ENCODE assay signal across 8 mouse cellular contexts in genomic region chr7:4136404-4136770, GRCm38 (mm10). TPM values are rescaled to one million over a fixed set of nuclear protein-coding genes. Genes with fewer than 3 reads are reported as not detected.
DNase-seq lines count a peak whose midpoint lies in the region; ATAC-seq and TF ChIP-seq lines count a peak whose summit lies in the region.

No protein-coding gene starts in this region.

- CTCF ChIA-PET in Patski (lab: Charles Lee): interaction anchor here (0.7 to 3.3 kb wide), 5 partner anchors 10 to 333 kb away, joined by 3 to 11 read pairs (median 4); no protein-coding TSS in a partner anchor

- peak overlapping the region; percentile 95 for H3K4me2 ChIP-seq in heart, embryonic 16.5 days (ENCODE audit: low read depth, low read length)
- peak overlapping the region; percentile 78 for H3K4me2 ChIP-seq in hindbrain, embryonic 11.5 days (replicated peaks; ENCODE audit: low read depth, low read length)
- peak overlapping the region; percentile 70 for H3K4me2 ChIP-seq in midbrain, embryonic 11.5 days

- POLR2A ChIA-PET in Patski (lab: Charles Lee): interaction anchor here (0.7 to 0.9 kb wide), 2 partner anchors 11 to 14 kb away, joined by 3 read pairs; partner anchors contain the start of gene Leng9

- peaks cover 13% of the 10 kb centered on the region for H3K4me1 ChIP-seq in heart, embryonic 16.5 days (ENCODE audit: control insufficient read depth, insufficient read depth, low read length)
- H3K4me1 ChIP-seq in hindbrain, embryonic 11.5 days (replicated peaks; ENCODE audit: control insufficient read depth, insufficient read depth, low read length): peaks cover 3% of the 10 kb centered on the region; the same call in 1 of the 2 replicates
- peaks cover 7% of the 10 kb centered on the region for H3K4me1 ChIP-seq in midbrain, embryonic 11.5 days (ENCODE audit: control insufficient read depth, insufficient read depth, low read length)

- H3K27ac ChIP-seq in heart, embryonic 16.5 days (ENCODE audit: low read length): peak overlapping the region; percentile 71
- H3K27ac ChIP-seq in hindbrain, embryonic 11.5 days (ENCODE audit: low read depth, low read length): peak overlapping the region; percentile 93
- H3K27ac ChIP-seq in midbrain, embryonic 11.5 days (ENCODE audit: low read depth, low read length): peak overlapping the region; percentile 52; the same call in 1 of the 2 replicates

- WGBS in heart, embryonic 16.5 days: under 1% methylated on average over 16 of the region's 16 CpGs
- WGBS in hindbrain, embryonic 11.5 days: 0% methylated on average over 16 of the region's 16 CpGs
- whole genome bisulfite sequencing in midbrain, embryonic 11.5 days: under 1% methylated on average over 16 of the region's 16 CpGs

- no peak for DNase-seq in heart, adult 8-10 months (ENCODE audit: low spot score)
- no peak for DNase-seq in Patski (ENCODE audit: low read depth, low spot score)
- DNase-seq in hindbrain, embryonic 11.5 days (ENCODE audit: low spot score): no peak
- no peak for DNase-seq in midbrain, embryonic 11.5 days (ENCODE audit: low spot score, missing footprints)
- DNase-seq in right cerebral cortex, postnatal 36 days (ENCODE audit: low spot score in 2 of 2): no peak
- DNase-seq in spleen, adult 12 weeks (ENCODE audit: low spot score): no peak
- no peak for DNase-seq in adrenal gland, adult 8-10 months

- peak overlapping the region; percentile 100 for H3K4me3 ChIP-seq in heart, embryonic 16.5 days (ENCODE audit: low read length)
- H3K4me3 ChIP-seq in hindbrain, embryonic 11.5 days (ENCODE audit: low read depth, low read length): peak overlapping the region; percentile 50
- H3K4me3 ChIP-seq in midbrain, embryonic 11.5 days (ENCODE audit: low read depth, low read length): peak overlapping the region; percentile 78

- no peak for TF ChIP-seq CTCF in Patski (IDR thresholded peaks at IDR 0.05)

- peaks cover 30% of the 10 kb centered on the region for H3K36me3 ChIP-seq in heart, embryonic 16.5 days (ENCODE audit: control insufficient read depth, insufficient read depth)
- H3K36me3 ChIP-seq in hindbrain, embryonic 11.5 days (ENCODE audit: control insufficient read depth, insufficient read depth, low read length): peaks cover 15% of the 10 kb centered on the region
- peaks cover 24% of the 10 kb centered on the region for H3K36me3 ChIP-seq in midbrain, embryonic 11.5 days (ENCODE audit: control insufficient read depth, insufficient read depth, low read length)

- no peaks in the 10 kb centered on the region for H3K27me3 ChIP-seq in heart, embryonic 16.5 days (ENCODE audit: control insufficient read depth, insufficient read depth, low read length)
- H3K27me3 ChIP-seq in Patski: no peaks in the 10 kb centered on the region
- H3K27me3 ChIP-seq in hindbrain, embryonic 11.5 days (ENCODE audit: control insufficient read depth, insufficient read depth, low read length): no peaks in the 10 kb centered on the region
- H3K27me3 ChIP-seq in midbrain, embryonic 11.5 days (ENCODE audit: control insufficient read depth, insufficient read depth, low read length): no peaks in the 10 kb centered on the region

- no peaks in the 10 kb centered on the region for H3K9me3 ChIP-seq in heart, embryonic 16.5 days (replicated peaks; ENCODE audit: control insufficient read depth, low read length)
- no peaks in the 10 kb centered on the region for H3K9me3 ChIP-seq in hindbrain, embryonic 11.5 days (ENCODE audit: control insufficient read depth, low read length)
- H3K9me3 ChIP-seq in midbrain, embryonic 11.5 days (ENCODE audit: control insufficient read depth, low read length): no peaks in the 10 kb centered on the region

- no peak; the same call in 1 of the 2 replicates for ATAC-seq in heart, embryonic 16.5 days (replicated peaks; ENCODE audit: extremely low read depth, insufficient read depth, low FRiP score)
- ATAC-seq in Patski: peak; percentile 10
- peak; percentile 23 for ATAC-seq in hindbrain, embryonic 11.5 days (ENCODE audit: low FRiP score)
- peak; percentile 47 for ATAC-seq in midbrain, embryonic 11.5 days (ENCODE audit: low FRiP score)

- in situ Hi-C loops in Patski (cut with MboI; ENCODE audit: low pct_unique_long_range_greater_than_20kb): loop anchor here (10.0 kb wide), 1 partner anchor 442 kb away; the partner anchor contains the start of genes Mboat7 and Tsen34

- peak overlapping the region; percentile 87 for H3K9ac ChIP-seq in heart, embryonic 16.5 days (ENCODE audit: low read length)
- H3K9ac ChIP-seq in hindbrain, embryonic 11.5 days (ENCODE audit: low read depth, low read length): peak overlapping the region; percentile 64
- peak overlapping the region; percentile 85 for H3K9ac ChIP-seq in midbrain, embryonic 11.5 days (ENCODE audit: low read length)

RNA-seq across cellular contexts. Expression of gene Leng8, which starts 0.5 kb away (rescaled TPM):
- polyA plus RNA-seq in heart, embryonic 16.5 days (2015; fragmentation: Nextera tagmentation; extraction: Ambion mirVana): 47.8 and 50.5 TPM in 2 replicates
- total RNA-seq in heart, adult 8-10 months (2022): 10 to 100 TPM; 27.1 to 49.5 (median 38.6) TPM
- polyA plus RNA-seq in Patski (2021): 92.8 TPM
- polyA plus RNA-seq in hindbrain, embryonic 11.5 days (2014; fragmentation: Nextera tagmentation; extraction: Ambion mirVana): 45.3 and 54.4 TPM in 2 replicates
- 44.4 and 45.6 TPM in 2 replicates for polyA plus RNA-seq in midbrain, embryonic 11.5 days (2014; fragmentation: Nextera tagmentation; extraction: Ambion mirVana)
- total RNA-seq in adrenal gland, adult 8-10 months (2022): 100 to 1,000 TPM in 3 of 4 experiments, 10 to 100 TPM in 1; 83.9 to 238 (median 155) TPM

RNA-seq across cellular contexts. Expression of gene Leng9, which starts 13.8 kb away (rescaled TPM):
- polyA plus RNA-seq in heart, embryonic 16.5 days (2015; fragmentation: Nextera tagmentation; extraction: Ambion mirVana): 3.1 and 3.2 TPM in 2 replicates
- total RNA-seq in heart, adult 8-10 months (2022): 1 to 10 TPM; 2.8 to 3.7 (median 3.6) TPM
- 6.4 TPM for polyA plus RNA-seq in Patski (2021)
- 1.9 TPM in 2 replicates for polyA plus RNA-seq in hindbrain, embryonic 11.5 days (2014; fragmentation: Nextera tagmentation; extraction: Ambion mirVana)
- 1.5 and 2.0 TPM in 2 replicates for polyA plus RNA-seq in midbrain, embryonic 11.5 days (2014; fragmentation: Nextera tagmentation; extraction: Ambion mirVana)
- 10 to 100 TPM in 3 of 4 experiments, 1 to 10 TPM in 1; 9.7 to 13.0 (median 11.5) TPM for total RNA-seq in adrenal gland, adult 8-10 months (2022)

RNA-seq across cellular contexts. Expression of gene Ttyh1, which starts 17.2 kb away (rescaled TPM):
- 1.3 and 2.0 TPM in 2 replicates for polyA plus RNA-seq in heart, embryonic 16.5 days (2015; fragmentation: Nextera tagmentation; extraction: Ambion mirVana)
- 1 to 10 TPM in 2 of 4 experiments, under 1 TPM in 2; 0.79 to 1.7 (median 0.95) TPM for total RNA-seq in heart, adult 8-10 months (2022)
- 0.12 TPM for polyA plus RNA-seq in Patski (2021)
- polyA plus RNA-seq in hindbrain, embryonic 11.5 days (2014; fragmentation: Nextera tagmentation; extraction: Ambion mirVana): 61.0 and 66.6 TPM in 2 replicates
- 33.8 and 43.6 TPM in 2 replicates for polyA plus RNA-seq in midbrain, embryonic 11.5 days (2014; fragmentation: Nextera tagmentation; extraction: Ambion mirVana)
- total RNA-seq in adrenal gland, adult 8-10 months (2022): 1 to 10 TPM in 3 of 4 experiments, under 1 TPM in 1; 0.80 to 2.0 (median 1.6) TPM

RNA-seq across cellular contexts. Expression of gene Cdc42ep5, which starts 28.3 kb away (rescaled TPM):
- 22.7 and 24.8 TPM in 2 replicates for polyA plus RNA-seq in heart, embryonic 16.5 days (2015; fragmentation: Nextera tagmentation; extraction: Ambion mirVana)
- total RNA-seq in heart, adult 8-10 months (2022): 1 to 10 TPM; 3.8 to 7.5 (median 4.6) TPM
- polyA plus RNA-seq in Patski (2021): 0.58 TPM
- 19.9 and 20.7 TPM in 2 replicates for polyA plus RNA-seq in hindbrain, embryonic 11.5 days (2014; fragmentation: Nextera tagmentation; extraction: Ambion mirVana)
- 15.6 and 17.4 TPM in 2 replicates for polyA plus RNA-seq in midbrain, embryonic 11.5 days (2014; fragmentation: Nextera tagmentation; extraction: Ambion mirVana)
- 10 to 100 TPM; 26.9 to 41.0 (median 37.1) TPM for total RNA-seq in adrenal gland, adult 8-10 months (2022)

Comparison
In these comparisons a context has a peak if more than half of its experiments do, and no peak if none do; other contexts are left out.
1. H3K4me3 ChIP-seq: peak in every context shown above with its lines; median percentile 100 in heart, embryonic 16.5 days; 78 in midbrain, embryonic 11.5 days; 50 in hindbrain, embryonic 11.5 days.
2. RNA of gene Ttyh1, which starts 17.2 kb away (polyA plus RNA-seq): 61.0 to 66.6 TPM in hindbrain, embryonic 11.5 days and 33.8 to 43.6 TPM in midbrain, embryonic 11.5 days; 1.3 to 2.0 TPM in heart, embryonic 16.5 days and 0.12 TPM in Patski (single experiment); every median in the first group is over 10 times any median in the second.
3. Peak in every context shown above with its lines, with median percentiles within 50 percentile points of each other: H3K27ac ChIP-seq, H3K4me2 ChIP-seq and H3K9ac ChIP-seq.